Mouse (Mus musculus) neural tube, embryonic 11.5 days (tissue): ENCODE measurements around the gene Nolc1. TPM values are rescaled to one million over a fixed set of nuclear protein-coding genes. Genes with fewer than 3 reads are reported as not detected.
A peak's percentile ranks its signal among the peaks of the same experiment; 100 is the strongest.
"Not testable (repeated sequence)": the region's sequence is repeated elsewhere in the genome, so short reads cannot be mapped to it uniquely, and the experiment has no call there.

ENCODE experiments used
- ATAC-seq: fragments of 200-750 bp; cut with Nextera tagmentation; 2 replicates; pipeline ENCODE4 v1.8.0; 2017; ENCODE audit warnings: moderate number of reproducible peaks, mild to moderate bottlenecking, moderate TSS enrichment, moderate library complexity; ENCODE audit not compliant: insufficient read depth, low FRiP score, low TSS enrichment
- DNase-seq: peaks from one replicate; pipeline ENCODE4 v3.0.0-alpha.2; 2015; ENCODE audit warnings: low spot score
- H3K27ac ChIP-seq: fragments of 300-500 bp; sonication (generic); 2 replicates; pipeline ENCODE4 v1.5.1; 2014; ENCODE audit warnings: low read depth, mild to moderate bottlenecking, low read length
- H3K27me3 ChIP-seq: fragments of 300-500 bp; sonication (generic); 2 replicates; pipeline ENCODE4 v1.6.1; 2014; ENCODE audit warnings: mild to moderate bottlenecking, low read length, mixed read lengths; ENCODE audit not compliant: control insufficient read depth, insufficient read depth
- H3K36me3 ChIP-seq: fragments of 300-500 bp; sonication (generic); 2 replicates; pipeline ENCODE4 v1.6.1; 2014; ENCODE audit warnings: mild to moderate bottlenecking, low read length, moderate library complexity, mixed read lengths; ENCODE audit not compliant: control insufficient read depth, insufficient read depth
- H3K4me1 ChIP-seq: fragments of 300-500 bp; sonication (generic); 2 replicates; pipeline ENCODE4 v1.6.1; 2014; ENCODE audit warnings: low read length, mixed read lengths; ENCODE audit not compliant: control insufficient read depth, insufficient read depth
- H3K4me2 ChIP-seq: fragments of 300-500 bp; sonication (generic); 2 replicates; pipeline ENCODE4 v1.6.1; 2014; ENCODE audit warnings: low read depth, mild to moderate bottlenecking, moderate library complexity
- H3K4me3 ChIP-seq: fragments of 300-500 bp; sonication (generic); 2 replicates; pipeline ENCODE4 v1.5.1; 2014; ENCODE audit warnings: low read depth, low read length
- H3K9ac ChIP-seq: fragments of 300-500 bp; sonication (generic); 2 replicates; pipeline ENCODE4 v1.6.1; 2014; ENCODE audit warnings: mild to moderate bottlenecking, low read length
- H3K9me3 ChIP-seq: fragments of 300-500 bp; sonication (generic); 2 replicates; pipeline ENCODE4 v1.6.1; 2016; ENCODE audit warnings: low read length; ENCODE audit not compliant: control insufficient read depth
- WGBS: fragments of 180-500 bp; shearing (Covaris S2); extraction: QIAGEN DNeasy Blood & Tissue Kit; methylation state at CpG from one replicate; pipeline ENCODE4 v1.1.7; 2014; 5-methylcytosine and 5-hydroxymethylcytosine counted together
- polyA plus RNA-seq: library from polyadenylated mRNA; unstranded; fragments of >200 nt; fragmentation: Nextera tagmentation; extraction: Ambion mirVana; gene quantifications from 2 replicates; pipeline ENCODE4 v1.2.1, GENCODE M21; 2014

Nolc1 gene
- polyA plus RNA-seq, 1 experiment from 2014 or later, result 103 TPM

GRCm38 (mm10) chr19:46123876-46124275, 48.2 kb downstream of the Nolc1 start:
- Histone ChIP-seq H3K27me3 (no peaks in the 10 kb centered on the region), H3K36me3 (no peaks in the 10 kb centered on the region), H3K4me1 (no peaks in the 10 kb centered on the region), H3K4me2 (no peak overlapping the region), H3K9me3 (no peaks in the 10 kb centered on the region), H3K9ac (no peak overlapping the region), H3K4me3 (no peak overlapping the region), H3K27ac (no peak overlapping the region)
- no peak for ATAC-seq
- no peak for DNase-seq
- WGBS, result 83% methylated on average over 3 of the region's 3 CpGs

GRCm38 (mm10) chr19:46124651-46125050, 49.0 kb downstream of the Nolc1 start:
- DNase-seq (no peak), ATAC-seq (no peak)
- Histone ChIP-seq H3K4me3 (no peak overlapping the region), H3K4me1 (no peaks in the 10 kb centered on the region), H3K27me3 (no peaks in the 10 kb centered on the region), H3K36me3 (no peaks in the 10 kb centered on the region), H3K9ac (no peak overlapping the region), H3K27ac (no peak overlapping the region), H3K4me2 (no peak overlapping the region), H3K9me3 (no peaks in the 10 kb centered on the region)

DNA sequence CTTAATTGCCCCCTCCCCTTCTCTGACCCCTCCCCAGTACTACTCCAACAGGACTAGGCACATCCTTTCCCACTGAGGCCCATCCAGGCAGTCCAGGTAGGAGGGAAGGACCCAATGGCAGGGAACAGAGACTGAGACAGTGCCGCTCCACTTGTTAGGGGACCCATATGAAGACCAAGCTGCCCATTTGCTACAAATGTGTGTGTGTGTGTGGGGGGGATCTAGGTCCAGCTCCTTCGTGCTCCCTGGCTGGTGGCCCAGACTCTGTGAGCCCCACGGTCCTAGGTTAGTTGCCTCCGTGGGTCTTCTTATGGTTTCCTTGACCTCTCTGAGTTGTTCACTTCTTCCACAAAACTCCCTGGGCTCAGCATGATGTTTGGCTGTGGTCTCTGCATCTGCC, 50.6 kb downstream of the Nolc1 start:
- 91% methylated on average over 4 of the region's 4 CpGs for WGBS
- Histone ChIP-seq H3K9ac (no peak overlapping the region), H3K27ac (no peak overlapping the region), H3K9me3 (no peaks in the 10 kb centered on the region), H3K36me3 (no peaks in the 10 kb centered on the region), H3K27me3 (peaks cover 11% of the 10 kb centered on the region), H3K4me3 (no peak overlapping the region), H3K4me1 (no peaks in the 10 kb centered on the region), H3K4me2 (no peak overlapping the region)
- no peak for ATAC-seq
- DNase-seq, result no peak

- WGBS, result 70% methylated on average over 6 of the region's 6 CpGs
- peaks cover 44% of the 10 kb centered on the region for H3K27me3 ChIP-seq
- H3K4me1 ChIP-seq, H3K9ac ChIP-seq, H3K9me3 ChIP-seq, H3K27ac ChIP-seq, DNase-seq, H3K4me2 ChIP-seq, H3K4me3 ChIP-seq, ATAC-seq, H3K36me3 ChIP-seq: not testable (repeated sequence)
Observed at GRCm38 (mm10) chr19:46129737-46130136, 54.1 kb downstream of the Nolc1 start.

GRCm38 (mm10) chr19:46131283-46131682, 55.6 kb downstream of the Nolc1 start:
- Histone ChIP-seq H3K4me2 (no peak overlapping the region), H3K36me3 (no peaks in the 10 kb centered on the region), H3K4me3 (no peak overlapping the region), H3K27ac (no peak overlapping the region), H3K9ac (no peak overlapping the region), H3K4me1 (peaks cover 6% of the 10 kb centered on the region), H3K27me3 (peaks cover 58% of the 10 kb centered on the region), H3K9me3 (no peaks in the 10 kb centered on the region)
- DNase-seq, result no peak
- 7% methylated on average over 6 of the region's 8 CpGs for WGBS
- ATAC-seq, result no peak

- WGBS, result 3% methylated on average over 31 of the region's 31 CpGs
- H3K4me2 ChIP-seq, result no peak within 1 kb of the TSS
- no peak within 1 kb of the TSS for H3K4me3 ChIP-seq
- peaks cover 64% of the 10 kb centered on the region for H3K27me3 ChIP-seq
- no peaks in the 10 kb centered on the region for H3K9me3 ChIP-seq
- no peak within 1 kb of the TSS for H3K27ac ChIP-seq
- ATAC-seq (no peak), DNase-seq (peak; percentile 29)
- no peak within 1 kb of the TSS for H3K9ac ChIP-seq
- no peaks in the 10 kb centered on the region for H3K36me3 ChIP-seq
- H3K4me1 ChIP-seq, result peaks cover 9% of the 10 kb centered on the region
Observed at GRCm38 (mm10) chr19:46131694-46132525, 56.2 kb downstream of the Nolc1 start, which contains the start of gene Elovl3. Gene Elovl3 (plus strand): TSS chr19:46131897.

GRCm38 (mm10) chr19:46132577-46132976, 56.9 kb downstream of the Nolc1 start:
- H3K9ac ChIP-seq, result no peak overlapping the region
- peaks cover 9% of the 10 kb centered on the region for H3K4me1 ChIP-seq
- H3K27me3 ChIP-seq, result peaks cover 71% of the 10 kb centered on the region
- DNase-seq (no peak), ATAC-seq (no peak)
- H3K27ac ChIP-seq, result no peak overlapping the region
- WGBS, result 58% methylated on average over 6 of the region's 6 CpGs
- no peak overlapping the region for H3K4me3 ChIP-seq
- no peaks in the 10 kb centered on the region for H3K9me3 ChIP-seq
- no peaks in the 10 kb centered on the region for H3K36me3 ChIP-seq
- no peak overlapping the region for H3K4me2 ChIP-seq

Other genes starting within 250 kb of the Nolc1 start
- gene Armh3, start 77.4 kb upstream of the Nolc1 start, polyA plus RNA-seq, result 16.7 and 17.9 TPM in 2 replicates
- gene Hps6, start 72.4 kb upstream of the Nolc1 start, polyA plus RNA-seq, result 2.6 and 2.9 TPM in 2 replicates
- 42.2 and 46.1 TPM in 2 replicates for gene Pprc1, start 31.0 kb upstream of the Nolc1 start, polyA plus RNA-seq
- 93.0 and 97.9 TPM in 2 replicates for gene Ldb1, start 30.6 kb upstream of the Nolc1 start, polyA plus RNA-seq
- 0.20 TPM in 2 replicates for gene Elovl3, start 56.0 kb downstream of the Nolc1 start, polyA plus RNA-seq
- 2.2 and 4.5 TPM in 2 replicates for gene Pitx3, start 72.5 kb downstream of the Nolc1 start, polyA plus RNA-seq
- gene Gbf1, start 76.6 kb downstream of the Nolc1 start, polyA plus RNA-seq, result 43.3 and 52.0 TPM in 2 replicates
- 4.1 and 4.3 TPM in 2 replicates for gene Nfkb2, start 228.5 kb downstream of the Nolc1 start, polyA plus RNA-seq